Mouse (Mus musculus) kidney, adult 9 months (tissue): ENCODE measurements around the gene Acsl4.
A peak's percentile ranks its signal among the peaks of the same experiment; 100 is the strongest.

ENCODE experiments used
- DNase-seq: peaks from one replicate; pipeline ENCODE4 v3.0.0; 2022

Acsl4 gene

GRCm38 (mm10) chrX:142336207-142336606, 54.1 kb downstream of the Acsl4 start:
- DNase-seq, result no peak

- no peak for DNase-seq
Observed at GRCm38 (mm10) chrX:142335502-142335901, 54.8 kb downstream of the Acsl4 start.

DNA sequence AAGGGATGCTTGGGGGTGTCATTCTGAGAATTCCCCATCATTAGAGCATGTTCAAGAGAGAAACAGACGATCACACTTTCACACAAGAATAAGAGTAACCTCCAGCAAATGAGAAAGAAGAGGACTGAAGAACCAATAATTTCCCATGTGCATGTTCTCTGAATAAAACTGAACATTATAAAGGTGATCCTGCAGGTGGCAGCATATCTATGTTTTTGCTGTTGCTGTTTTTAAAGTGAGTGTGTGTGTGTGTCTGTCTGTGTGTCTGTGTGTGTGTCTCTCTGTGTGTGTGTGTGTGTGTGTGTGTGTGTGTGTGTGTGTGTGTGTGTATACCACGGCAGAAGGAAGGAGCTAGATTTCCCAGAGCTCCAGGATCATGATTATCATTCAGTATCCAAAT, 64.6 kb downstream of the Acsl4 start:
- peak; percentile 14 for DNase-seq

DNA sequence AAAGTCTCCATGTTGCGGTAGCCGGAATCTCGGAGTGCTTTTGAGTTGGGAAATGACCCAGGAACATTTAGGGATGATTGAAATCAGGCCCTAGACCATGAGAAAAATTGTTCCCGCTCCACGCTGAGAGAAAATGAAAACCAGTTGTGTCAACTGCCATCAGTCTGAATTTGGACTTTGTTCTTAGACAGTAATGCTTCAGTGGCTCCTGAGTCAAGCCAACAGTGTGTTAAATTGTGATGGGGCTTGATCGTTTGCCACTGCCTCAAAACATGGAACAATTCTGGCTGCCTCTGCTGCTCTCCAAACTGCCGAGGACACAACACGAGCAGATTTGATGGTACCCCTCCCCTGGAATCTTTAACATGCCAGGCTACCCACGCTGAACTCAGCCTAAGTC, 74.2 kb downstream of the Acsl4 start:
- peak; percentile 62 for DNase-seq

DNA sequence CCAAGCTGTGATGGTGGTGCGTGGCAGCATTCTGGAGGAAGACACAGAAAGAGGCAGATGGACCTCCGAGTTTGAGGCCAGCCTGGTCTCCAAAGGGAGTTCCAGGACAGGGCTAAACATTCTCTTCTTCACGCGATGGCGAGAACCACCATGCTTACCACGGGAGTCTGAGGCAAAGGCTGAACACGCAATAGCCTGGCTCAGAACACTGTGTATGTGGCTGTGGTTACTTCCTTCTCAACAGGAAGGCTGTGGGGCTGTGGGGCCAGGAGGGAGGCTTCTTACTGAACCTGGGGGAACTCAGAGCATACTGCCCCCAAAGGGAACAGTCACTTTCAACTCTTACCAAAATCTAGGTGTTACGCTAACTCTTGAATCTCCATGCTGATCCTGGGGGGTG, 75.1 kb downstream of the Acsl4 start:
- no peak for DNase-seq

DNA sequence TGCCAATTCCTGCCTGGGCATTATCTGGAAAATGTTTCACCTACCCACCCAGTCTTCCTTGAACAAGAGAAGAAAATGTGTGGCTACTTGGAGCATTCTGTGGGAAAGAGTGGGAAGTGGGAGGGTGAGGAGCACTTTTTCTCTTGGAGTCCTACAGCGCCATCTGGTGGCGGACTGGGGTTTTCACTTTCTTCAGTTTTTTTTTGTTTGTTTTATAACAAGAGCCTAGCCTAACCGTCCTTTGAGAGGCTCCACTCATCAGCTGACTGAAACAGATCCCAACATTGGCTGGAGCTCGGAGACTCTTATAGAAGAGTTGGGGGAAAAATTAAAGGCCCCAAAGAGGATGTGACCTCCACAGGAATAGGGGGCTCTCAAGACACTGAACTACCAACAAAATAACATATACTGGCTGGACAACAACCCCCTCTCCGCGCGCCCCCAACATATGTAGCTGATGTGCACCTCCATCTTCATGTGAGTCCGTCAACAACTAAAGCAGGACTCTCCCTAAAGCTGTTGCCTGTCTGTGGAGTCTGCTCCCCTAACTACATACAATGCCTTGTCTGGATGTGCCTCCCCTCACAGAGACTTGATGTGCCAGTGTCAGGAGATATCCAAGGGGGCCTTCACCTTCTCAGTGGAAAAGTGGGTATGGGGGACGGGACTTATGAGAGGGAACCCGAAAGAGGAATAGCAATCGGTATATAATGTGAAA, 75.9 kb downstream of the Acsl4 start:
- peak; percentile 85 for DNase-seq

- DNase-seq, result no peak
Observed at GRCm38 (mm10) chrX:142310431-142310830, 79.9 kb downstream of the Acsl4 start.

DNA sequence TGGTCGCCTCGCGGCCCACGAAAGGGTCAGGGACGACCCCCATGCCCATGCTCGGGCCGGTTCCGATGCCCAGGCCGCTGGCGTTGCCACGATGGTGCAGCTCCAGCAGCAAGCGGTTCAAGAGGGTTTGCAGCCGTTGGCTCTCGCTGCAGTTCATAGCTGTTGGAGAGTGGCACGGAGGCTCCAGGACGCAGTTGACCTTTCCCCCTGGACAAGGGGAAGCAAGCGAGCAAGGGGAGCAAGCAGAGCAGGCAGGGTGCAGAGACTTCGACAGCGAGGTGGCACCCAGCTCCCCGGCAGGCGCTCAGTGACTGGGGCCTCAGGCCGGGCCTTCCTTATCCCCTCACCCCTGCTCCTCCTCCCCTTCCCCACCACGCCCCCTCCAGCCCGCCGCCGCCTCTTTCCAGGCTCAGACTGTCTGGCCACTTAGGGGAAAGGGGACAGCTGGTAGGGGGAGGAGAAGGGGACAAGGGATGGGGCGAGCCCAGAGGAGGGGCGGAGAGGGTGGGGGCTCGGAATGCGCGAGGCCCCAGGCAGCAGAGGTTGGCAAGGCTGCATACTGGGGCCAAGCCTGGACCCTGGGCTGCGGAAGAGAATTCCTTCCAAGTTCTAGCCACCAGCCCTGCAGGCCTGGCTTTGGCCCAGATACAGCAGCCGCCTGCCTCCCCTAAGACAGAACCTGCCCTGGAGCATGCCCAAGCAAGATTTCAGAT, 84.3 kb downstream of the Acsl4 start, which contains the start of gene Kcne1l:
Gene Kcne1l, minus strand, starts transcription at position 426 of the 713 bp plus-strand sequence.
- no peak for DNase-seq

GRCm38 (mm10) chrX:142305010-142305868, 85.1 kb downstream of the Acsl4 start:
- DNase-seq, result no peak

DNA sequence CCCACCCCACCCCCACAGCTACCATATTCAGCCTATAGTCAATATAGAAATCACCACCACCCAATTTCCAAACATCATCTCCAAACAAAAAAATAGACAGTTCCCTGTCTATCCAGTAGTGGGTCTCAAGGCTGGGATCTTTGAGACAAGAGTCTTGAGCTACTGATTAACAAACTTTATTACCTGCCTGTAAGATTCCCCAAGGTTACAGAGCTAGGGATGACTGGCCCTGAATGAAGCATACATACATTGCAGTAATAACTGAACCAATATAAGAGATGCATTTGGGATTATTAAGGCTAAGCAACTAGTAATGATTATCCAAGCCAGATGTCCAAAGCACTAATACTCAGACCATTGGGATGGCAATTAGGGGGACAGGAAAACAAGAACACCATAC, 85.7 kb downstream of the Acsl4 start:
- no peak for DNase-seq

DNA sequence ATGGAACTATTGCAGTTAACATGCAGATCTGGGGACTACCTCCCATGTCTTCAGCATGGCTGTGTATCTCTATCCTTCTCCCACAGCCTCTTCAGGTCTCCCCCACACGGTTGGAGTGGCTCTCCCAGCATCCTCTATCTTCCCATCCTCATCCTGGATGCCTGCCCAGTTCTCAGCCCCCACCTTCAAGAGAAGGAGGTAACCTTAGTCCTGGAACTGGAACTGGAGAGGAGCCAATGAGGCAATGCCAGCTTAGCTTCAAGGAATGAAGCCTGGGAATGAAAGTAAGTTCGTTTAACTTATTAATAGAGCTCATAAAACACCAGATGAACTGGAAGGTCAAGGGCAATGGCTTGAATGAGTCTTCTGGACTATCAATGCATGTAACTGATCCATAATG, 86.9 kb downstream of the Acsl4 start:
- DNase-seq, result peak; percentile 79

GRCm38 (mm10) chrX:142285905-142286304, 104.4 kb downstream of the Acsl4 start:
- DNase-seq, result no peak

GRCm38 (mm10) chrX:142276573-142276972, 113.8 kb downstream of the Acsl4 start:
- no peak for DNase-seq

GRCm38 (mm10) chrX:142276031-142276430, 114.3 kb downstream of the Acsl4 start:
- no peak for DNase-seq
